Mouse (Mus musculus): ENCODE measurements around the gene Hist2h3b. TPM values are rescaled to one million over a fixed set of nuclear protein-coding genes. Genes with fewer than 3 reads are reported as not detected.
"Not testable (repeated sequence)": the region's sequence is repeated elsewhere in the genome, so short reads cannot be mapped to it uniquely, and the experiment has no call there.

Hist2h3b gene
- polyA plus RNA-seq, 1 experiment = 7.5 TPM

GRCm38 (mm10) chr3:96261623-96262022 lies 6.8 kb upstream of the Hist2h3b start:
- no peak for TF ChIP-seq POLR2A (IDR thresholded peaks at IDR 0.05; ENCODE audit: low read depth, low read length)
- TF ChIP-seq CTCF (IDR thresholded peaks at IDR 0.05; ENCODE audit: borderline replicate concordance, insufficient read depth, low read length) = no peak
- peaks cover 7% of the 10 kb centered on the region; the same call in 1 of the 2 replicates for H3K4me1 ChIP-seq (ENCODE audit: control insufficient read depth, insufficient read depth, low read length)
- peak overlapping the region; percentile 8 for H3K4me3 ChIP-seq (ENCODE audit: insufficient read depth, low read length)
- H3K27ac ChIP-seq (ENCODE audit: insufficient read depth, low read length) = peak overlapping the region; percentile 95

DNA sequence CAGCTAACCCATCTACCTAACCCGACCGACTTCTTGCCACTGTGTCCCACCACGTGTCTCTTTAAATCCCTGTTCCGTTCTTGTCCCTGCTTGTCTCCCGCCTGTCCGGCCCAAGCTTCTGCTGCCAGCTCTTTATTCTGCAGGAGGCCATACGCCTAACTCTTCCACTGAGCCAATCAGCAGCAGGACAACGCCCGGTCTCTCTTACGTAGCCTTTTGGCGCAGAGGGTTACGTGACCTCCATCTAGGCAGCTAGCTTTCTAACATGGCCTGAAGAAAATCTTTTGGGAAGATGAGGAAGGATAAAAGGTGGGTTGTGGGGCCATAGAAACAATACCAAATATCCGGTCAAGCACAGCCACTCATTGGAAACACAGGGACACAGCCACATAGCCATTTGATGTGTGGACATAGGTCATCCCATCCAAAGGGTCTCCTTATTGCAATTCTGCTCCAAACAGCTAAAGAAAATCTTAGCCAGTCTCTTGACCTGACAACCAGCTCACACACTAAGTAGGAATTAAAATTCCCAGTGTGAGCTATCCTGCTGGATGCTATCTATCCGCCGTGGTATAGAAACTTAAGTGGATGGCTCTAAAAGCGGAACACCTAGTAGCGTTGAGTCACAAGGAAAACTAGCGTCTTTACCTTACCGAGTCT lies 6.1 kb upstream of the Hist2h3b start:
- Histone ChIP-seq H3K4me1 (ENCODE audit: control insufficient read depth, insufficient read depth, low read length) (peaks cover 7% of the 10 kb centered on the region; the same call in 1 of the 2 replicates), H3K4me3 (ENCODE audit: insufficient read depth, low read length) (peak overlapping the region; percentile 51), H3K27ac (ENCODE audit: insufficient read depth, low read length) (peak overlapping the region; percentile 95)
- TF ChIP-seq CTCF (IDR thresholded peaks at IDR 0.05; ENCODE audit: borderline replicate concordance, insufficient read depth, low read length) = no peak
- TF ChIP-seq POLR2A (IDR thresholded peaks at IDR 0.05; ENCODE audit: low read depth, low read length) = peak; percentile 93

DNA sequence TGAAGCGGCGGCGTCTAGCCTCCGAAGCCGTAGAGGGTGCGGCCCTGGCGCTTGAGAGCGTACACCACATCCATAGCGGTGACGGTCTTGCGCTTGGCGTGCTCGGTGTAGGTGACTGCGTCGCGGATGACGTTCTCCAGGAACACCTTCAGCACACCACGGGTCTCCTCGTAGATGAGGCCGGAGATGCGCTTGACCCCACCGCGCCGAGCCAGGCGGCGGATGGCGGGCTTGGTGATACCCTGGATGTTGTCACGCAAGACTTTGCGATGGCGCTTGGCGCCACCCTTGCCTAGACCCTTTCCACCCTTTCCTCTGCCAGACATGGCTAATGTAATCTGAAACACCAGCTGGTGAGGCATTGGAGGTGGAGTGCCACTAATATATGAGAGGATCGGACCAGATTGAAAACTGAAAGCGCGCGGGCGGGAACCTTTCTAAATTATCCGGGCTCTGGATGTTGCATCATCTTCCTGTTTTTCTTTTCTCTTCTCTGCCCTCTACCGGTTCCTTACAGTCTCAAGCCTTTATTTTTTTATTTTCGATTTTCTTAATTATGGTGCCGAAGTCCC lies 5.4 kb upstream of the Hist2h3b start, which contains the start of gene Hist2h4:
Gene Hist2h4 (minus strand): TSS at position 333 of the 572 bp plus-strand sequence.
- H3K4me3 ChIP-seq (ENCODE audit: insufficient read depth, low read length) = peak within 1 kb of the TSS; percentile 51
- peaks cover 9% of the 10 kb centered on the region; the same call in 1 of the 2 replicates for H3K4me1 ChIP-seq (ENCODE audit: control insufficient read depth, insufficient read depth, low read length)
- TF ChIP-seq POLR2A (IDR thresholded peaks at IDR 0.05; ENCODE audit: low read depth, low read length) (peak; percentile 100), CTCF (IDR thresholded peaks at IDR 0.05; ENCODE audit: borderline replicate concordance, insufficient read depth, low read length) (no peak; the same call in 1 of the 2 replicates)
- peak within 1 kb of the TSS; percentile 99 for H3K27ac ChIP-seq (ENCODE audit: insufficient read depth, low read length)

GRCm38 (mm10) chr3:96263558-96264403 lies 4.7 kb upstream of the Hist2h3b start:
- H3K27ac ChIP-seq (ENCODE audit: insufficient read depth, low read length) = peak overlapping the region; percentile 99
- peak overlapping the region; percentile 42 for H3K4me3 ChIP-seq (ENCODE audit: insufficient read depth, low read length)
- peaks cover 9% of the 10 kb centered on the region; the same call in 1 of the 2 replicates for H3K4me1 ChIP-seq (ENCODE audit: control insufficient read depth, insufficient read depth, low read length)
- TF ChIP-seq POLR2A (IDR thresholded peaks at IDR 0.05; ENCODE audit: low read depth, low read length) (peak; percentile 46), CTCF (IDR thresholded peaks at IDR 0.05; ENCODE audit: borderline replicate concordance, insufficient read depth, low read length) (no peak)

DNA sequence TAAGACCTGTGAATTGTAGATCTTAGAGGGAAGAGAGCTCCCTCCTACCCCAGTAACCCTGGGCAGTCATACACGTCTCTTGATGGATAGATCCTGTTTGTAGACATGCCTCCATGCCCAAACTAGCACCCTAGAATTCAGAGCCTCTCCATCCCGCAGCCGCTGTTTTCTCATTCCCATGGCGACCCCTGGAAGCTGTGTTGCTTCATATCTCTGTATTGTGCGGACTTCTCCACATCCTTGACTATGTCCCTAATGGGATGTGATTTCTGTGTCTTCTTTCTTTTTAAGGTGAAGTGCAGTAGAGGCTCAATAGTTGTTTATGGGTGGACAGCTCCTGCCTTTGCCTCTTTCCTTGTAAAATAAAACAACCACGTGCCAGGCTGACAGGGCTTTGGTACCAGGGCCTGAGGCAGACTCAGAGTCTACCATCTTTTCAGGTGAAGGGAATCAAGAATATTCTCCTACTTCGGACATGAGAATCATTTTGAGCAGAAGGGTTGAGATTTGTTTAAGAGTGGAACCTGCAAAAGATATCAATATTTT lies 4.0 kb upstream of the Hist2h3b start:
- Histone ChIP-seq H3K27ac (ENCODE audit: insufficient read depth, low read length) (peak overlapping the region; percentile 99), H3K4me1 (ENCODE audit: control insufficient read depth, insufficient read depth, low read length) (peaks cover 9% of the 10 kb centered on the region; the same call in 1 of the 2 replicates), H3K4me3 (ENCODE audit: insufficient read depth, low read length) (peak overlapping the region; percentile 7; the same call in 1 of the 2 replicates)
- TF ChIP-seq CTCF (IDR thresholded peaks at IDR 0.05; ENCODE audit: borderline replicate concordance, insufficient read depth, low read length) (no peak), POLR2A (IDR thresholded peaks at IDR 0.05; ENCODE audit: low read depth, low read length) (0 out of 2 replicates have a peak, but pooled peaks have one; percentile 0)

DNA sequence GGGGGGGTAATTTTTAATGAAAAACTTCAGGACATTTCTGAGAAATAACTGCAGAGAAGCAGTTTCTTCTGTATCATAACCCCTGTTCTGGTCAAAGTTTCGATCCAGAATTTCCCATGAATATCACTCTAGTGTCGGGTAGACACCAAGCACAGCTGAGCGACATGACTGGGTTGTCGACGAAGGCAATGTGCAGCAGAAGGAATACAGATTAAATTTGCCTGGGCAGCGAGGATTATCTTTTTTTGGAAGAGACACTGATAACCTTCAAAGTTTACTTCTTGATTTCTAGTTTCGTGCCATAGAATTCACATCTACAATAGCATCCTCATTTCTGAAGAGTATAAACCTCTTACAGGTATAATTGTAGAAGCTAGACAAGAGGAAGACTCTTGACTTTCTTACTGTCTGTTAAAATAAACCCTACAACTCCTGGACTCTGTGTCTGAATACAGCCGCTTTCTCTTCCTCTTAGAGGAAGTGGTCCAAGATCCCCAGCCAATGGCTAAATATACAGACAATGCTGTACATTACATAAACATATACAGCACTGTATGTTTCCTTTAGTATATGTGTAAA lies 2.2 kb upstream of the Hist2h3b start:
- no peak overlapping the region for H3K4me3 ChIP-seq (ENCODE audit: insufficient read depth, low read length)
- TF ChIP-seq POLR2A (IDR thresholded peaks at IDR 0.05; ENCODE audit: low read depth, low read length) (no peak), CTCF (IDR thresholded peaks at IDR 0.05; ENCODE audit: borderline replicate concordance, insufficient read depth, low read length) (no peak)
- peaks cover 9% of the 10 kb centered on the region; the same call in 1 of the 2 replicates for H3K4me1 ChIP-seq (ENCODE audit: control insufficient read depth, insufficient read depth, low read length)
- H3K27ac ChIP-seq (ENCODE audit: insufficient read depth, low read length) = no peak overlapping the region

GRCm38 (mm10) chr3:96267541-96267940 lies 913 bp upstream of the Hist2h3b start:
- peak overlapping the region; percentile 97 for H3K27ac ChIP-seq (ENCODE audit: insufficient read depth, low read length)
- no peak overlapping the region for H3K4me3 ChIP-seq (ENCODE audit: insufficient read depth, low read length)
- H3K4me1 ChIP-seq (ENCODE audit: control insufficient read depth, insufficient read depth, low read length) = peaks cover 5% of the 10 kb centered on the region; the same call in 1 of the 2 replicates
- no peak for TF ChIP-seq CTCF (IDR thresholded peaks at IDR 0.05; ENCODE audit: borderline replicate concordance, insufficient read depth, low read length)

- peak overlapping the region; percentile 97 for H3K27ac ChIP-seq (ENCODE audit: insufficient read depth, low read length)
- H3K4me1 ChIP-seq (ENCODE audit: control insufficient read depth, insufficient read depth, low read length) = not testable (repeated sequence)
- peak; percentile 44 for TF ChIP-seq POLR2A (IDR thresholded peaks at IDR 0.05; ENCODE audit: low read depth, low read length)
- H3K4me3 ChIP-seq (ENCODE audit: insufficient read depth, low read length) = peak overlapping the region; percentile 53
Observed at GRCm38 (mm10) chr3:96268776-96269378, 423 bp downstream of the Hist2h3b start.

Data from embryonic fibroblast, embryonic 13.5 days (primary cell).